Mouse (Mus musculus): Measurements from ENCODE around the gene Gm49322. TPM values are rescaled to one million over a fixed set of nuclear protein-coding genes. Genes with fewer than 3 reads are reported as not detected.

Gene Gm49322
- polyA plus RNA-seq, 1 experiment from 2014 or later, result 1.4 TPM

- no peak overlapping the region for H3K4me3 ChIP-seq (ENCODE audit: control insufficient read depth in 1 of 2, insufficient read depth in 1 of 2, low read depth in 1 of 2, low read length in 2 of 2)
- no peak overlapping the region for H3K4me2 ChIP-seq (ENCODE audit: low read length)
- H3K36me3 ChIP-seq (ENCODE audit: control insufficient read depth, insufficient read depth, low read length), result no peaks in the 10 kb centered on the region
- WGBS, result 83% methylated on average over 14 of the region's 14 CpGs
- H3K4me1 ChIP-seq (ENCODE audit: control insufficient read depth in 2 of 2, insufficient read depth in 2 of 2, low read length in 2 of 2), result peaks cover 13 to 29% of the 10 kb centered on the region in 2 experiments
- no peak overlapping the region for H3K27ac ChIP-seq (replicated peaks in 1 of 2; ENCODE audit: control insufficient read depth in 1 of 2, insufficient read depth in 1 of 2, low read depth in 2 of 2, low read length in 2 of 2)
- H3K9me3 ChIP-seq (ENCODE audit: control insufficient read depth, low read length), result no peaks in the 10 kb centered on the region
- H3K9ac ChIP-seq (ENCODE audit: low read length), result no peak overlapping the region
- H3K27me3 ChIP-seq (ENCODE audit: control insufficient read depth, insufficient read depth, low read length), result no peaks in the 10 kb centered on the region
- no peak for ATAC-seq (ENCODE audit: insufficient number of reproducible peaks, insufficient read depth, low FRiP score, low read depth)
Measured at GRCm38 (mm10) chr10:80658194-80658840, 52.5 kb downstream of the Gm49322 start.

- Histone ChIP-seq H3K27ac (replicated peaks in 1 of 2; ENCODE audit: control insufficient read depth in 1 of 2, insufficient read depth in 1 of 2, low read depth in 2 of 2, low read length in 2 of 2) (no peak overlapping the region), H3K9me3 (ENCODE audit: control insufficient read depth, low read length) (no peaks in the 10 kb centered on the region), H3K27me3 (ENCODE audit: control insufficient read depth, insufficient read depth, low read length) (no peaks in the 10 kb centered on the region), H3K4me1 (ENCODE audit: control insufficient read depth in 2 of 2, insufficient read depth in 2 of 2, low read length in 2 of 2) (peaks cover 18 to 34% of the 10 kb centered on the region in 2 experiments), H3K4me2 (ENCODE audit: low read length) (peak overlapping the region; percentile 47; the same call in 1 of the 2 replicates), H3K4me3 (ENCODE audit: control insufficient read depth in 1 of 2, insufficient read depth in 1 of 2, low read depth in 1 of 2, low read length in 2 of 2) (no peak overlapping the region), H3K9ac (ENCODE audit: low read length) (peak overlapping the region; percentile 51; the same call in 1 of the 2 replicates), H3K36me3 (ENCODE audit: control insufficient read depth, insufficient read depth, low read length) (no peaks in the 10 kb centered on the region)
- 65% methylated on average over 4 of the region's 4 CpGs for WGBS
- ATAC-seq (ENCODE audit: insufficient number of reproducible peaks, insufficient read depth, low FRiP score, low read depth), result no peak
Measured at GRCm38 (mm10) chr10:80658841-80659202, 53.0 kb downstream of the Gm49322 start.

GRCm38 (mm10) chr10:80659213-80659612, 53.4 kb downstream of the Gm49322 start:
- Histone ChIP-seq H3K9ac (ENCODE audit: low read length) (peak overlapping the region; percentile 51), H3K36me3 (ENCODE audit: control insufficient read depth, insufficient read depth, low read length) (no peaks in the 10 kb centered on the region), H3K27ac (replicated peaks in 1 of 2; ENCODE audit: control insufficient read depth in 1 of 2, insufficient read depth in 1 of 2, low read depth in 2 of 2, low read length in 2 of 2) (no peak overlapping the region), H3K9me3 (ENCODE audit: control insufficient read depth, low read length) (no peaks in the 10 kb centered on the region), H3K4me3 (ENCODE audit: control insufficient read depth in 1 of 2, insufficient read depth in 1 of 2, low read depth in 1 of 2, low read length in 2 of 2) (peak overlapping the region in 1 of 2 experiments; percentile 17; a peak in 2 of 4 replicates), H3K27me3 (ENCODE audit: control insufficient read depth, insufficient read depth, low read length) (no peaks in the 10 kb centered on the region), H3K4me1 (ENCODE audit: control insufficient read depth in 2 of 2, insufficient read depth in 2 of 2, low read length in 2 of 2) (peaks cover 22 to 36% of the 10 kb centered on the region in 2 experiments), H3K4me2 (ENCODE audit: low read length) (peak overlapping the region; percentile 47)
- 11% methylated on average over 10 of the region's 10 CpGs for WGBS
- no peak for ATAC-seq (ENCODE audit: insufficient number of reproducible peaks, insufficient read depth, low FRiP score, low read depth)

- H3K4me3 ChIP-seq (ENCODE audit: control insufficient read depth in 1 of 2, insufficient read depth in 1 of 2, low read depth in 1 of 2, low read length in 2 of 2), result no peak overlapping the region
- no peak for ATAC-seq (ENCODE audit: insufficient number of reproducible peaks, insufficient read depth, low FRiP score, low read depth)
- H3K27ac ChIP-seq (replicated peaks in 1 of 2; ENCODE audit: control insufficient read depth in 1 of 2, insufficient read depth in 1 of 2, low read depth in 2 of 2, low read length in 2 of 2), result no peak overlapping the region
- H3K4me1 ChIP-seq (ENCODE audit: control insufficient read depth in 2 of 2, insufficient read depth in 2 of 2, low read length in 2 of 2), result peaks cover 26 to 40% of the 10 kb centered on the region in 2 experiments
- 31% methylated on average over 5 of the region's 5 CpGs for WGBS
- peaks cover 8% of the 10 kb centered on the region for H3K36me3 ChIP-seq (ENCODE audit: control insufficient read depth, insufficient read depth, low read length)
- no peaks in the 10 kb centered on the region for H3K9me3 ChIP-seq (ENCODE audit: control insufficient read depth, low read length)
- no peak overlapping the region for H3K9ac ChIP-seq (ENCODE audit: low read length)
- no peak overlapping the region for H3K4me2 ChIP-seq (ENCODE audit: low read length)
- no peaks in the 10 kb centered on the region for H3K27me3 ChIP-seq (ENCODE audit: control insufficient read depth, insufficient read depth, low read length)
Measured at GRCm38 (mm10) chr10:80661149-80661548, 55.3 kb downstream of the Gm49322 start.

- Histone ChIP-seq H3K4me1 (ENCODE audit: control insufficient read depth in 2 of 2, insufficient read depth in 2 of 2, low read length in 2 of 2) (peaks cover 22 to 40% of the 10 kb centered on the region in 2 experiments), H3K4me2 (ENCODE audit: low read length) (no peak overlapping the region; the same call in 1 of the 2 replicates), H3K27ac (replicated peaks in 1 of 2; ENCODE audit: control insufficient read depth in 1 of 2, insufficient read depth in 1 of 2, low read depth in 2 of 2, low read length in 2 of 2) (peak overlapping the region; percentile 25 to 91), H3K4me3 (ENCODE audit: control insufficient read depth in 1 of 2, insufficient read depth in 1 of 2, low read depth in 1 of 2, low read length in 2 of 2) (no peak overlapping the region), H3K9ac (ENCODE audit: low read length) (no peak overlapping the region; the same call in 1 of the 2 replicates), H3K9me3 (ENCODE audit: control insufficient read depth, low read length) (no peaks in the 10 kb centered on the region), H3K27me3 (ENCODE audit: control insufficient read depth, insufficient read depth, low read length) (no peaks in the 10 kb centered on the region), H3K36me3 (ENCODE audit: control insufficient read depth, insufficient read depth, low read length) (peaks cover 33% of the 10 kb centered on the region)
- no peak for ATAC-seq (ENCODE audit: insufficient number of reproducible peaks, insufficient read depth, low FRiP score, low read depth)
- 19% methylated on average over 5 of the region's 5 CpGs for WGBS
Measured at GRCm38 (mm10) chr10:80663485-80664196, 57.8 kb downstream of the Gm49322 start.

- peaks cover 41% of the 10 kb centered on the region for H3K36me3 ChIP-seq (ENCODE audit: control insufficient read depth, insufficient read depth, low read length)
- H3K27me3 ChIP-seq (ENCODE audit: control insufficient read depth, insufficient read depth, low read length), result no peaks in the 10 kb centered on the region
- peak; percentile 55 for ATAC-seq (ENCODE audit: insufficient number of reproducible peaks, insufficient read depth, low FRiP score, low read depth)
- no peaks in the 10 kb centered on the region for H3K9me3 ChIP-seq (ENCODE audit: control insufficient read depth, low read length)
- peak overlapping the region; percentile 85 to 91 for H3K27ac ChIP-seq (replicated peaks in 1 of 2; ENCODE audit: control insufficient read depth in 1 of 2, insufficient read depth in 1 of 2, low read depth in 2 of 2, low read length in 2 of 2)
- WGBS, result 16% methylated on average over 16 of the region's 16 CpGs
- peak overlapping the region; percentile 60 for H3K4me2 ChIP-seq (ENCODE audit: low read length)
- peak overlapping the region in 1 of 2 experiments; percentile 9; a peak in 1 of 4 replicates for H3K4me3 ChIP-seq (ENCODE audit: control insufficient read depth in 1 of 2, insufficient read depth in 1 of 2, low read depth in 1 of 2, low read length in 2 of 2)
- H3K4me1 ChIP-seq (ENCODE audit: control insufficient read depth in 2 of 2, insufficient read depth in 2 of 2, low read length in 2 of 2), result peaks cover 22 to 38% of the 10 kb centered on the region in 2 experiments
- peak overlapping the region; percentile 70 for H3K9ac ChIP-seq (ENCODE audit: low read length)
Measured at GRCm38 (mm10) chr10:80664197-80665015, 58.6 kb downstream of the Gm49322 start.

- 6% methylated on average over 10 of the region's 10 CpGs for WGBS
- Histone ChIP-seq H3K27ac (replicated peaks in 1 of 2; ENCODE audit: control insufficient read depth in 1 of 2, insufficient read depth in 1 of 2, low read depth in 2 of 2, low read length in 2 of 2) (peak overlapping the region; percentile 85 to 91), H3K4me2 (ENCODE audit: low read length) (peak overlapping the region; percentile 60), H3K27me3 (ENCODE audit: control insufficient read depth, insufficient read depth, low read length) (no peaks in the 10 kb centered on the region), H3K4me1 (ENCODE audit: control insufficient read depth in 2 of 2, insufficient read depth in 2 of 2, low read length in 2 of 2) (peaks cover 22 to 39% of the 10 kb centered on the region in 2 experiments), H3K9me3 (ENCODE audit: control insufficient read depth, low read length) (no peaks in the 10 kb centered on the region), H3K9ac (ENCODE audit: low read length) (peak overlapping the region; percentile 70), H3K4me3 (ENCODE audit: control insufficient read depth in 1 of 2, insufficient read depth in 1 of 2, low read depth in 1 of 2, low read length in 2 of 2) (peak overlapping the region in 1 of 2 experiments; percentile 9; a peak in 1 of 4 replicates), H3K36me3 (ENCODE audit: control insufficient read depth, insufficient read depth, low read length) (peaks cover 46% of the 10 kb centered on the region)
- peak; percentile 58 for ATAC-seq (ENCODE audit: insufficient number of reproducible peaks, insufficient read depth, low FRiP score, low read depth)
Measured at GRCm38 (mm10) chr10:80665016-80665380, 59.2 kb downstream of the Gm49322 start.
